Mouse (Mus musculus): ENCODE data around the gene Ralgps1.

- TF ChIP-seq CTCF (IDR thresholded peaks at IDR 0.05; ENCODE audit: extremely low read depth, insufficient read depth, insufficient read length, insufficient replicate concordance) (no peak), POLR2A (IDR thresholded peaks at IDR 0.05; ENCODE audit: low read depth, low read length) (no peak)
These were observed 5.4 kb downstream of the Ralgps1 start for GRCm38 (mm10) chr2:33365703-33366471.

All from spleen, adult 2 months (tissue).